Mouse (Mus musculus): Measurements from ENCODE around the gene Slc2a4.

- TF ChIP-seq CTCF (conservative IDR thresholded peaks at IDR 0.05; ENCODE audit: insufficient read depth, insufficient read length, low read depth, low read length) (no peak), POLR2A (IDR thresholded peaks at IDR 0.05; ENCODE audit: low read depth, low read length) (no peak)
These were observed 43.7 kb downstream of the Slc2a4 start for GRCm38 (mm10) chr11:69904311-69904710.
